Mouse (Mus musculus) CD4-positive, CD25-positive, alpha-beta regulatory T cell (primary cell): Measurements from ENCODE around the gene Greb1. TPM values are rescaled to one million over a fixed set of nuclear protein-coding genes. Genes with fewer than 3 reads are reported as not detected.

Experiments
- polyA plus RNA-seq: library from polyadenylated mRNA; unstranded; fragments of 100-300 nt; shearing (Covaris generic); gene quantifications from one replicate; pipeline ENCODE4 v1.2.1, GENCODE M21; 2017

The Greb1 gene
- polyA plus RNA-seq = 0.17 TPM

GRCm38 (mm10) chr12:16800259-16800958 is at the start of gene Greb1:
Gene Greb1 (minus strand): TSS chr12:16800886.

GRCm38 (mm10) chr12:16810525-16811431 is 10.1 kb upstream of the Greb1 start, which contains the start of gene E2f6:
Gene E2f6 (plus strand): TSS chr12:16810963.

GRCm38 (mm10) chr12:16653332-16654093 is 147.2 kb downstream of the Greb1 start, which contains the start of gene Ntsr2:
Gene Ntsr2 (plus strand): TSS chr12:16653382.

Other genes with a start within 250 kb of the Greb1 start
- 26.2 TPM for gene Lpin1, start 189.9 kb downstream of the Greb1 start, polyA plus RNA-seq
- gene Ntsr2, start 147.5 kb downstream of the Greb1 start, polyA plus RNA-seq = not detected
- gene E2f6, start 10.1 kb upstream of the Greb1 start, polyA plus RNA-seq = 27.9 TPM
- 42.3 TPM for gene Rock2, start 94.0 kb upstream of the Greb1 start, polyA plus RNA-seq
- 52.5 TPM for gene Pqlc3, start 199.5 kb upstream of the Greb1 start, polyA plus RNA-seq
- 1.1 TPM for gene 2410004P03Rik, start 210.8 kb upstream of the Greb1 start, polyA plus RNA-seq